Comparison of ENCODE assay signal across 19 mouse cellular contexts in the genomic region with DNA sequence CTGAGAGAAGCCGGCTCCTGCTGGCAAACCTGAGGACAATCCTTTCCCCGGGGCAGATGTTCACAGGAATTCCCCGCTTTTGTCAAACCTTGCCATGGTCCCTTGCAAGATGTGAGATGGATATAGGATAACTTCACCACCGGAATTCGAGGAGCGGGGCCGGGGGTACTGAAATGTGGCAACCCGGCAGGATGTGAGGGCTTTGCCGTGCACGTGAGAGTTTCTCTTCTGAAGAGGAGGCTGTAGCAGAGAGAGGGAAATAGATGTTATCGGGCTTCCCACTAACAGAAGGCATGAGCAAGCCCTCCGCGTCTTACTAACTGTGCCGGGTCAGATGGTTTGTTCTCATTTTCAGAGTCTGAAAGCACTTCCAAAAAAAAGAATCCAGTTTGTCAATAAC. TPM values are rescaled to one million over a fixed set of nuclear protein-coding genes. Genes with fewer than 3 reads are reported as not detected.
DNase-seq lines count a peak whose midpoint lies in the region; ATAC-seq and TF ChIP-seq lines count a peak whose summit lies in the region.
"Had no signal": no experiment of that assay in that cellular context is flagged by ENCODE, and none has a peak within 500 bp of the region (broad histone marks: within the 10 kb centered on the region; RNA-seq: fewer than 3 reads in every experiment).

No protein-coding gene starts in this region.

- TF ChIP-seq RAD21 in MEL (IDR thresholded peaks at IDR 0.05; ENCODE audit: low read depth, low read length), result no peak

- WGBS in intestine, postnatal 0 days, result 88% methylated on average over 14 of the region's 14 CpGs

- H3K36me3 ChIP-seq in MEL (ENCODE audit: control insufficient read depth in 1 of 2, insufficient read depth in 2 of 2, low read length in 2 of 2), result peaks cover 0 to 20% of the 10 kb centered on the region in 2 experiments; a peak in 2 of 4 replicates
- H3K36me3 ChIP-seq in intestine, postnatal 0 days (ENCODE audit: control insufficient read depth, insufficient read depth), result no peaks in the 10 kb centered on the region
- H3K36me3 ChIP-seq: heart, embryonic 10.5 days; limb, embryonic 12.5 days; neural tube, embryonic 15.5 days had no signal

- H3K9ac ChIP-seq in MEL (ENCODE audit: control insufficient read depth, low read depth, low read length, poor library complexity, severe bottlenecking), result peak overlapping the region; percentile 75
- no peak overlapping the region for H3K9ac ChIP-seq in intestine, postnatal 0 days (ENCODE audit: low read depth, low read length)
- H3K9ac ChIP-seq: forebrain, postnatal 0 days; hindbrain, embryonic 14.5 days; limb, embryonic 12.5 days; neural tube, embryonic 15.5 days had no signal

- TF ChIP-seq POLR2A in MEL (IDR thresholded peaks at IDR 0.05; ENCODE audit: control insufficient read depth in 1 of 2, insufficient read depth in 1 of 2, low read depth in 1 of 2, low read length in 2 of 2, poor library complexity in 1 of 2), result peak; percentile 32 to 33; a peak in 2 of 4 replicates

- no peaks in the 10 kb centered on the region for H3K27me3 ChIP-seq in MEL (ENCODE audit: control insufficient read depth in 1 of 2, insufficient read depth in 2 of 2, low read length in 2 of 2)
- no peaks in the 10 kb centered on the region for H3K27me3 ChIP-seq in intestine, postnatal 0 days (replicated peaks; ENCODE audit: control insufficient read depth, insufficient read depth, low read length)
- H3K27me3 ChIP-seq: neural tube, embryonic 15.5 days had no signal

- TF ChIP-seq CTCF in MEL (IDR thresholded peaks at IDR 0.05 in 2 of 3, conservative IDR thresholded peaks at IDR 0.05 in 1 of 3; ENCODE audit: control insufficient read depth in 1 of 3, insufficient read depth in 1 of 3, low read depth in 2 of 3, low read length in 3 of 3, poor library complexity in 1 of 3, severe bottlenecking in 1 of 3), result no peak
- no peak for TF ChIP-seq CTCF in intestine, postnatal 0 days (IDR thresholded peaks at IDR 0.05; ENCODE audit: low read depth)

- DNase-seq in MEL (ENCODE audit: low read depth, low spot score), result peak; percentile 82
- peak; percentile 39 for DNase-seq in thymus, postnatal 36 days
- no peak for DNase-seq in urinary bladder, postnatal 10 days (ENCODE audit: low spot score)
- DNase-seq: cerebellum, adult 9-11 months; forebrain, postnatal 0 days; gastrocnemius, postnatal 10 days; heart, postnatal 14 days; kidney, adult 9 months; lung, adult 2 months; right cerebral cortex, adult 18-20 months had no signal

- peak overlapping the region; percentile 85 for H3K27ac ChIP-seq in MEL (ENCODE audit: control insufficient read depth, low read depth, low read length)
- H3K27ac ChIP-seq in intestine, postnatal 0 days (ENCODE audit: low read depth, low read length), result no peak overlapping the region
- H3K27ac ChIP-seq: heart, embryonic 10.5 days; hindbrain, embryonic 14.5 days; left cerebral cortex, adult 2 months; limb, embryonic 12.5 days; neural tube, embryonic 15.5 days had no signal

- H3K4me1 ChIP-seq in MEL (ENCODE audit: control insufficient read depth in 1 of 2, insufficient read depth in 2 of 2, low read length in 2 of 2), result peaks cover 9 to 26% of the 10 kb centered on the region in 2 experiments
- no peaks in the 10 kb centered on the region for H3K4me1 ChIP-seq in intestine, postnatal 0 days (replicated peaks; ENCODE audit: control insufficient read depth, insufficient read depth, low read length)

- H3K9me3 ChIP-seq in MEL (replicated peaks; ENCODE audit: insufficient read depth, low read length), result no peaks in the 10 kb centered on the region
- H3K9me3 ChIP-seq in intestine, postnatal 0 days (ENCODE audit: control insufficient read depth), result no peaks in the 10 kb centered on the region
- H3K9me3 ChIP-seq: heart, embryonic 10.5 days; limb, embryonic 12.5 days; neural tube, embryonic 15.5 days had no signal

- peak overlapping the region; percentile 48 to 92 for H3K4me3 ChIP-seq in MEL (ENCODE audit: control insufficient read depth in 1 of 2, insufficient read depth in 1 of 2, low read depth in 2 of 2, low read length in 2 of 2)
- no peak overlapping the region for H3K4me3 ChIP-seq in intestine, postnatal 0 days (ENCODE audit: low read depth, low read length)
- H3K4me3 ChIP-seq: heart, embryonic 10.5 days; left cerebral cortex, adult 2 months; limb, embryonic 12.5 days; neural tube, embryonic 15.5 days had no signal

- peak in 1 of 2 experiments; percentile 32; a peak in 1 of 4 replicates for TF ChIP-seq EP300 in MEL (IDR thresholded peaks at IDR 0.05; ENCODE audit: low read depth in 1 of 2, low read length in 2 of 2)

- ATAC-seq in common myeloid progenitor, adult 5-6 weeks (replicated peaks; ENCODE audit: low read depth, poor library complexity, severe bottlenecking), result peak; percentile 67
- ATAC-seq in megakaryocyte-erythroid progenitor cell, adult 5-6 weeks (replicated peaks; ENCODE audit: low FRiP score, low TSS enrichment, poor library complexity, severe bottlenecking), result peak; percentile 56; the same call in 1 of the 2 replicates
- ATAC-seq in intestine, postnatal 0 days, result no peak
- ATAC-seq in erythroid progenitor cell, adult 5-6 weeks (replicated peaks; ENCODE audit: low FRiP score, poor library complexity, severe bottlenecking), result no peak
- ATAC-seq: forebrain, postnatal 0 days had no signal

- H3K79me2 ChIP-seq in MEL (ENCODE audit: control insufficient read depth, insufficient read depth, low read length, poor library complexity), result no peaks in the 10 kb centered on the region

- H3K4me2 ChIP-seq in intestine, postnatal 0 days (replicated peaks; ENCODE audit: low read depth), result no peak overlapping the region
- H3K4me2 ChIP-seq: hindbrain, embryonic 14.5 days; limb, embryonic 12.5 days; neural tube, embryonic 15.5 days had no signal

TF ChIP-seq in MEL, 35 proteins besides CTCF, POLR2A, EP300 and RAD21 (continues in another document):
- TF ChIP-seq TBP (IDR thresholded peaks at IDR 0.05; ENCODE audit: low read depth, low read length) (no peak), SMC3 (IDR thresholded peaks at IDR 0.05; ENCODE audit: low read depth, low read length) (no peak), MYB (IDR thresholded peaks at IDR 0.05; ENCODE audit: low read depth, low read length) (peak; percentile 46; the same call in 1 of the 2 replicates), MAX (IDR thresholded peaks at IDR 0.05; ENCODE audit: low read length) (peak; percentile 80), POLR2AphosphoS5 (IDR thresholded peaks at IDR 0.05; ENCODE audit: borderline replicate concordance, low read depth, low read length) (no peak), ELF1 (IDR thresholded peaks at IDR 0.05; ENCODE audit: low read depth, low read length) (peak; percentile 37; the same call in 1 of the 2 replicates), MAFK (IDR thresholded peaks at IDR 0.05; ENCODE audit: borderline replicate concordance, low read depth, low read length) (no peak), ZKSCAN1 (IDR thresholded peaks at IDR 0.05; ENCODE audit: low read depth, low read length) (no peak), USF2 (IDR thresholded peaks at IDR 0.05; ENCODE audit: borderline replicate concordance in 1 of 2, insufficient read depth in 1 of 2, low read depth in 1 of 2, low read length in 2 of 2) (no peak), ETS1 (IDR thresholded peaks at IDR 0.05; ENCODE audit: low read depth, low read length) (peak; percentile 57; the same call in 1 of the 2 replicates), MAZ (IDR thresholded peaks at IDR 0.05; ENCODE audit: low read depth, low read length) (no peak), KAT2A (conservative IDR thresholded peaks at IDR 0.05; ENCODE audit: low read depth, low read length) (no peak), MYC (IDR thresholded peaks at IDR 0.05; ENCODE audit: low read depth, low read length) (peak; percentile 68; the same call in 1 of the 2 replicates), ZNF384 (IDR thresholded peaks at IDR 0.05; ENCODE audit: low read depth, low read length) (no peak), USF1 (IDR thresholded peaks at IDR 0.05; ENCODE audit: low read depth, low read length) (0 out of 2 replicates have a peak, but pooled peaks have one; percentile 30), MEF2A (IDR thresholded peaks at IDR 0.05; ENCODE audit: extremely low read depth, insufficient replicate concordance, low read depth, low read length, poor library complexity, severe bottlenecking) (no peak), NRF1 (IDR thresholded peaks at IDR 0.05; ENCODE audit: insufficient read depth, low read depth, low read length, poor library complexity, severe bottlenecking) (no peak), POLR2AphosphoS2 (IDR thresholded peaks at IDR 0.05; ENCODE audit: low read length) (no peak), NELFE (IDR thresholded peaks at IDR 0.05; ENCODE audit: low read depth, low read length) (peak; percentile 47), SIN3A (IDR thresholded peaks at IDR 0.05; ENCODE audit: low read length) (peak; percentile 54), RCOR1 (IDR thresholded peaks at IDR 0.05; ENCODE audit: low read depth, low read length) (peak; percentile 32; the same call in 1 of the 2 replicates), TCF12 (IDR thresholded peaks at IDR 0.05; ENCODE audit: low read depth, low read length) (peak; percentile 40; the same call in 1 of the 2 replicates), GATA1 (IDR thresholded peaks at IDR 0.05; ENCODE audit: low read depth, low read length) (peak; percentile 71), MXI1 (IDR thresholded peaks at IDR 0.05; ENCODE audit: low read depth, low read length) (peak; percentile 65), TAL1 (IDR thresholded peaks at IDR 0.05; ENCODE audit: low read length) (no peak), JUND (IDR thresholded peaks at IDR 0.05; ENCODE audit: low read depth, low read length) (no peak), E2F4 (IDR thresholded peaks at IDR 0.05; ENCODE audit: borderline replicate concordance, low read depth, low read length) (no peak; the same call in 1 of the 2 replicates), UBTF (IDR thresholded peaks at IDR 0.05; ENCODE audit: borderline replicate concordance, insufficient read depth, low read depth, low read length) (no peak), CHD2 (IDR thresholded peaks at IDR 0.05; ENCODE audit: low read length) (no peak)

RNA-seq across cellular contexts. Expression of a gene that starts 45.3 kb away (rescaled TPM):
- total RNA-seq in MEL (2012; rRNA removed), result 11.0 and 12.4 TPM in 2 replicates
- 10 to 100 TPM in 1 of 2 experiments, not detected in 1; 10.5 TPM for polyA plus RNA-seq in MEL (2012; ENCODE audit: insufficient read depth in 1 of 2, insufficient read length in 2 of 2, low read depth in 1 of 2, low replicate concordance in 2 of 2, missing spikeins in 1 of 2)
- 29.4 and 30.9 TPM in 2 replicates for total RNA-seq in common myeloid progenitor, adult 5-6 weeks (2017)
- 18.6 and 20.3 TPM in 2 replicates for total RNA-seq in megakaryocyte-erythroid progenitor cell, adult 5-6 weeks (2014; fragmentation: Nextera tagmentation)
- 25.2 and 29.7 TPM in 2 replicates for total RNA-seq in megakaryocyte-erythroid progenitor cell, adult 5-6 weeks (2017)
- 6.8 and 7.2 TPM in 2 replicates for polyA plus RNA-seq in intestine, postnatal 0 days (2015; fragmentation: Nextera tagmentation; extraction: Ambion mirVana)
- 5.0 and 7.2 TPM in 2 replicates for total RNA-seq in erythroid progenitor cell, adult 5-6 weeks (2015; ENCODE audit: low replicate concordance)
- total RNA-seq in erythroid progenitor cell, adult 5-6 weeks (2017; ENCODE audit: low replicate concordance), result 4.1 and 5.6 TPM in 2 replicates

Comparison
In these comparisons a context has a peak if more than half of its experiments do, and no peak if none do; other contexts are left out.
1. ATAC-seq: peak in common myeloid progenitor, adult 5-6 weeks (single experiment) and megakaryocyte-erythroid progenitor cell, adult 5-6 weeks (single experiment); none in intestine, postnatal 0 days (single experiment) and erythroid progenitor cell, adult 5-6 weeks (single experiment).